Mouse (Mus musculus): Measurements from ENCODE around the gene Tet2.

Tet2 gene

DNA sequence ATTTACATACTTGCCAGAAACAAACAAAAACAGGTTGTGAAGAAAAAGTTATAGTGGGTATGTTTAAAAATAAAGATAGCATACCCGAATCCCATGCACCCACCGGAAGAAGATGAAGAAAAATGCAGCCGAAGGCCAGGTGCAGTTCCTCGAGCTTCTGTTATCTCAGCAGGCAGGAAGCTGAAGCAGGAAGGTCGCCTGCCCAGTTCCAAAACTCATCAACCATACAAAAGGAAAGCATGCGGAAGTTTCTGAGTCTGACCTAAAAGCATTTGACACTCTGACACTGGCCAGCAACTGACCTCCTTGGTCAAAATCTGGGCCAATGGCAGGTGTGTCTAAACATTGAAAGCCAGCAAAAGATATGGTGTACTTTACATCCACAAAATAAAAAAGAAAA is 26.8 kb downstream of the Tet2 start:
- DNase-seq (ENCODE audit: low spot score) = no peak

GRCm38 (mm10) chr3:133517406-133517805 is 27.5 kb downstream of the Tet2 start:
- DNase-seq (ENCODE audit: low spot score) = no peak

- no peak for DNase-seq (ENCODE audit: low spot score)
These were observed 28.8 kb downstream of the Tet2 start for GRCm38 (mm10) chr3:133516137-133516536.

GRCm38 (mm10) chr3:133515204-133515969 is 29.6 kb downstream of the Tet2 start:
- DNase-seq (ENCODE audit: low spot score) = no peak

GRCm38 (mm10) chr3:133514290-133514689 is 30.6 kb downstream of the Tet2 start:
- no peak for DNase-seq (ENCODE audit: low spot score)

DNA sequence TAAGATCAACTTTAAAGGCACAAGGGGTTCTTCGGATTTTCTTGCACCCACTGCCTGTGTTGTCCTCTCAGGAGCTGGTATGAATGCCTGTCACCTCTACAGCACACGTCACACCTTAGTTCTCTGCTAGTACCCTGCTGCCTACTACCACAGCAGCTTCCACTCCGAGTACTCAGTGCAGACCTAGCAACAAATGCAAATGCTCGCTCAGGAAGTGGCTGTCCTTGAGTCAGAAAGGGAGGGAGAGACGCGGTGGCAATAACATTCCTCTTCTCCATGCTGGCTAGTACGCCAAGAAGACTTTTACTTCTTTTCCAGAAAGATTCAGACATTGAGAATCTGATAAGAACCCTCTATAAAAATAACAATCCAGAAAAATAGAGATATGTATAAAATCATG is 31.5 kb downstream of the Tet2 start:
- no peak for DNase-seq (ENCODE audit: low spot score)

GRCm38 (mm10) chr3:133510368-133510767 is 34.6 kb downstream of the Tet2 start:
- DNase-seq (ENCODE audit: low spot score) = no peak

DNA sequence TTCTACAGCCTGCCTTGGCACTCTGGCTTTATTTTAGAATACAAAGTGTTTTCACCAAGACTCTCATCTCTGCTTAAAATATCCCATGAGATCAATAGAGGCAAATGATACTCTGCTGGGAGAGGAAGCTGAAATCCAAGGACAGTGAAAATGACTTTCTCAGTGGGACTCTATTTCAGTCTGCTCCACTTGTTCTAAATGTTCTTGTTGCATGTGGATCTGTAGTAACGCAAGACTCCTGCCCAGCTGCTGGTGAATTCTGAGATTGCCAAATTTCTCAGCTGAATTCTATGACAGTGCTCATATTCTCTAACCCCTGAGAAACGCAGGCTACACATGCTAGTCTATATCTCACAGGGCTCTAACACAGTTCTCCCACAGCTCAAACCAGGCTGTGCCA is 35.1 kb downstream of the Tet2 start:
- DNase-seq (ENCODE audit: low spot score) = no peak

GRCm38 (mm10) chr3:133508881-133509280 is 36.1 kb downstream of the Tet2 start:
- no peak for DNase-seq (ENCODE audit: low spot score)

DNA sequence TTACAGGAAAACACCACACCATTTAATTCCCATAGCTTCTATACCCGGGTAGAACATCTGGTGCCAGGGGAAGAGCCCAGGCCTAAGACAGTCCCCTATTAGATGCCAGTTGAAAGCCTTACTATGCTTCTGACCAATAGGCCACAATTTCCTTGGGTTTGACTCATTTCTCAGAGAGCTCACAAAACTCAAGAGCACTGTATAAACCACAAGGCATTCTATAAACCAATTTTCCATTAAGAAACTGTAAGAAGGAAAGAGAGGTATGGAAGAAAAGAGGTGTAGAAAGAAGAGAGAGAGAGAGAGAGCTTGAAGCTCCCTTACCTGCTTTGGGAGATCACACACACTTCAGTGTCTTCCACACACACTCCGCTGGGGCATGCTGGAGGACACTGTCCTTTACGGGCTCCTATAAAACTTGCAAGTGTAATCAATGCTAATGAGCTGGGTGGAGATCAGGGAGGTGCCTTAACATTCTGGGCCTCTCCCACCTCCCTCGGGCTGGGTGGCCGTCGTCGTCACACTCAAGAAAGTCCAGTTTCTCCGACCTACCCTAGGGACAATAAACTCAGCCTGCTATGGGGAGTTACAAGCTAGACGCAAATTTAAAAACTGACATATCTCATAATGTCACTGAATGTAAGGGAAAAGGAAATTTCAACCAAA is 38.5 kb downstream of the Tet2 start:
- no peak for DNase-seq (ENCODE audit: low spot score)

DNA sequence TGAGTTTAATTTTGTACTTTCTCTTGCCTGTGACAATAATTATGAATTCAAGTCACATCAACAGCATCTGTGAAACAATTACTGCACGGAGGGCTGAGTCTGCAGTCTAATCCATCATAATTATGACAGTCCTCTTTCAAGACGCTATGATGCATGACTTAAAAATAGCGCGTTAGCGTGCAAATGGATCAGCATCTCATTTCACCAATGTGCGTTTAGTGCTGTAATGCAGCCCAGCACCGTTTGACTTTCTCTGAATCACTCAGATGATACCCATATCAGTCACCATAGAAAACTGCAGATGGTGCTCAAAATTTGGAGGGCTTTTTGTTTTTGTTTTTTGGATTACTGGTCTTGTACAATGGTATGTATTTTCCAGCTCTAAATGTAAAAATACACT is 48.0 kb downstream of the Tet2 start:
- DNase-seq (ENCODE audit: low spot score) = no peak

- no peak for DNase-seq (ENCODE audit: low spot score)
These were observed 53.6 kb downstream of the Tet2 start for GRCm38 (mm10) chr3:133491370-133491769.

GRCm38 (mm10) chr3:133488022-133488725 is 56.8 kb downstream of the Tet2 start:
- no peak for DNase-seq (ENCODE audit: low spot score)

DNA sequence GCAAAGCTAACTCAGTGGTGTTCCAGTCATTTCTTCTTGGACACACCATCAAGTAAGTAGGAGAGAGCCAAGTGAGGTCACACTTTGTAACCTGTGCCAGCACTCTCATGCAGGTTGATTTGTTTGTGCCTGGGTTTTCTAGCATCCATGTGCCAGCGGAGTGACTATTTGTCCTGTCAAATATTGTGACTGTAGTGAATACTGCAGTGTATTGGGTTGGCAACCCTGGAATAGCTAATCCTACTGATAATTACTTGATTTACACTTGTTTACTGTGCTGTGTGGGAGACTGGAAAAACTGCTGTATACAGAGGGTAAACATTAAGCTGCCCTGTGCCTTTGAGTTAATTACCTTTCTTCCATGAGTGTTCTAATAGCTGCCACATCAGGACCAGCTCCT is 62.1 kb downstream of the Tet2 start:
- no peak for DNase-seq (ENCODE audit: low spot score)

DNA sequence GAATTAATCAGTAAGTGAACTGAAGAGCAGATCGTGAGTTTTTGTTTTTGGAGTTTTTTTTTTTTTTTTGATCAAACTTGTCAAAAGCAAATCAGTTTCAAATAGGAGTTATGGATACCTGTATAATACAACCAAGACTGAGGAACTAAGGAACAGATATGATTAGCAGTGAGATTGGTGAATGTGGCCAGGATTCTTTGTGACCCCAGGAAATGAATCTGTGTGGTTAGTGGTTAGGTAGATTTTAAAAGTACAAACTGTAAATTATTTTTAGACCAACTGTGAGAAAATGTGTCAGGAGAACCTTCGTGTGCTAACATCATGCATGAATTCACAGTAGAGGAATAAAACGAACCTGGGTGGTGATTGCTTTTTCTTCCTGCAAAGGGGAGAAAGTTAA is 66.0 kb downstream of the Tet2 start:
- DNase-seq (ENCODE audit: low spot score) = no peak

DNA sequence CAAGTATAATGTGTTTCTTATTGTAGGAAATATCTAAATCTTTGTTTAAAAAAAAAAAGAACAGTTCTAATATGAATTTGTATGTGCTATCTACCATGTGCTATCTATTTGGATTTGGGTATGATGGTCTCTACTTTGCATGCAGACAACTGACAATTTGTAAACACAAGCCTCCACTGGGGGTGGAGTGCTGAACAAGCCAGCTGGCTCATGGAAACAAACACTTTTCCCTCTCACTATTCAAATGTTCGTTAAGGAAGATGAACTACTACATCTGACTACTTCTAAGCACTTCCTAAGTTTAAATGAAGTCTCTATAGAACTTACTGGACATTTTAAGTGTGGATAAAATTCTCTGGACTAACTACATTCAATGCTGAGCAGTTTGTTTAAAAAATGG is 71.2 kb downstream of the Tet2 start:
- DNase-seq (ENCODE audit: low spot score) = no peak

GRCm38 (mm10) chr3:133471101-133471500 is 73.8 kb downstream of the Tet2 start:
- DNase-seq (ENCODE audit: low spot score) = no peak

DNA sequence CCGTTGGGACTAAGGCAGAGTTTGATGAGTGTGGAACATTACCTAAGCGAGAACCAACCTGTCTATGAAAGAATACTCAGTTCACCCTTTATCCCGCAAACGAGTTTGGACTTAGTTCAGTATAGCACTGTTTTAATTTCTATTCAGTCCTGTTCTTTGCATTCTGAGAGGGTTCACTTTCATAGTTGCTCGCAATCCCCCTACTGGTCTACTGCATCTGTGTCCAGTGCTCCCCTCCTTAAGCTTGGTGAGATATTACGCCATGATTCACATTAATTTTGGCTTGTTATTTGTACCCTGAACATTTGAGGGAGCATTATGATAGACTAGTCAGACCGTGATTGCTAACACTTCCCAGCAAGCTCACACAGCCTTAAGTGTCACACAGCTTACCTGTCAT is 76.1 kb downstream of the Tet2 start:
- DNase-seq (ENCODE audit: low spot score) = no peak

GRCm38 (mm10) chr3:133463233-133463632 is 81.7 kb downstream of the Tet2 start:
- DNase-seq (ENCODE audit: low spot score) = no peak

DNA sequence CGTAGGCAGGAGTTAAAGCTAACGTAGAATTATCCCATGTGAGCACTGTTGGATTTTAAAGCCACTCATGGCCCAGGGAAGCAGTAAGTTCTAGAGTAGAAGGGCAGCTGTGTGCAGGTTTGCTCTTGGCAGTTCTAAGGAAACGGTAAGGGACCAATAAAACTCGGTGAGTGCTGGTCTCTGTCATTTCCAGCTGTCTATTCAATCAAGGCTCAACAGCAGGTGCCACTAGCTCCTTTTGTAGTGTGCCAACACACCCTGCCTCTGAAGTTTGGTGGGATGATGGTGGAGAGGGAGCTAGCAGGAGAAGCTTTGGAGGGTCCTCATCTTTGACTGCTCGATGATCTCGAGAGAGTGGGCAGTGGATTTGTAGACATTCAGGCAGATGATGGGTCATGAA is 82.5 kb downstream of the Tet2 start:
- DNase-seq (ENCODE audit: low spot score) = no peak

- DNase-seq (ENCODE audit: low spot score) = no peak
These were observed 82.9 kb downstream of the Tet2 start for GRCm38 (mm10) chr3:133462059-133462458.

- DNase-seq (ENCODE audit: low spot score) = no peak
These were observed 85.8 kb downstream of the Tet2 start for GRCm38 (mm10) chr3:133459174-133459573.

DNA sequence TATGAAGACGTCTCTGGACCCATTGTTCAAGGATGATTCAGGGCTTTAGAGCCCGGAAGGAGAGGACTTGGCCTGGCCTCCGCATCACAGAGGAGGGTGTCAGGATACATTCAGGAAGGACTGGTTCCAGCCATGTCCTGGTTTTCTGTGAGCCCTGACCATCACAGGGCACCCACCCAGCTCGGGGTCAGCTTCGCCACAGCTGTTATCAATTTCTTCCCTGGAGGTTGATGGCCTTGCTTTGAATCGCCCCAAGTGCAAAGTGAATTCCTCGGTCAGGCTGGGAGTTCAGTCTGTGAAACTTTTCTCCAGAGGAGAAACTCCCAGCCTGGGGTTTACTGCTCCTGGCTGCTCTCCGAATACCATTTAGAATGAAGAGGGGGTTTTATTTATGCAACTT is 91.0 kb downstream of the Tet2 start:
- no peak for DNase-seq (ENCODE audit: low spot score)

Measured in urinary bladder, postnatal 10 days (tissue).